Mouse (Mus musculus): ENCODE results near the gene Ccdc58.
"Not testable (repeated sequence)": the region's sequence is repeated elsewhere in the genome, so short reads cannot be mapped to it uniquely, and the experiment has no call there.

Gene Ccdc58

GRCm38 (mm10) chr16:36074772-36075171 is 3.3 kb downstream of the Ccdc58 start:
- no peak for DNase-seq (ENCODE audit: low read depth, low spot score)

- no peak for DNase-seq (ENCODE audit: low read depth, low spot score)
Measured at GRCm38 (mm10) chr16:36079916-36080315, 8.4 kb downstream of the Ccdc58 start.

- DNase-seq (ENCODE audit: low read depth, low spot score): no peak
Measured at GRCm38 (mm10) chr16:36087846-36088245, 16.4 kb downstream of the Ccdc58 start.

GRCm38 (mm10) chr16:36089065-36089464 is 17.6 kb downstream of the Ccdc58 start:
- no peak for DNase-seq (ENCODE audit: low read depth, low spot score)

GRCm38 (mm10) chr16:36089850-36090616 is 18.5 kb downstream of the Ccdc58 start:
- DNase-seq (ENCODE audit: low read depth, low spot score): peak; percentile 19

GRCm38 (mm10) chr16:36090785-36091509 is 19.5 kb downstream of the Ccdc58 start:
- no peak for DNase-seq (ENCODE audit: low read depth, low spot score)

GRCm38 (mm10) chr16:36094079-36094478 is 22.6 kb downstream of the Ccdc58 start:
- DNase-seq (ENCODE audit: low read depth, low spot score): no peak

GRCm38 (mm10) chr16:36097813-36098499 is 26.5 kb downstream of the Ccdc58 start:
- not testable (repeated sequence) for DNase-seq (ENCODE audit: low read depth, low spot score)

GRCm38 (mm10) chr16:36101526-36101925 is 30.0 kb downstream of the Ccdc58 start:
- no peak for DNase-seq (ENCODE audit: low read depth, low spot score)

GRCm38 (mm10) chr16:36102211-36102610 is 30.7 kb downstream of the Ccdc58 start:
- DNase-seq (ENCODE audit: low read depth, low spot score): no peak

- peak; percentile 16 for DNase-seq (ENCODE audit: low read depth, low spot score)
Measured at GRCm38 (mm10) chr16:36111486-36111885, 40.0 kb downstream of the Ccdc58 start.

- not testable (repeated sequence) for DNase-seq (ENCODE audit: low read depth, low spot score)
Measured at GRCm38 (mm10) chr16:36115751-36116150, 44.3 kb downstream of the Ccdc58 start.

- DNase-seq (ENCODE audit: low read depth, low spot score): no peak
Measured at GRCm38 (mm10) chr16:36128092-36128491, 56.6 kb downstream of the Ccdc58 start.

GRCm38 (mm10) chr16:36131141-36131540 is 59.7 kb downstream of the Ccdc58 start, which contains the start of gene Csta1:
Csta1 (minus strand) TSS chr16:36131241.
- DNase-seq (ENCODE audit: low read depth, low spot score): no peak

- DNase-seq (ENCODE audit: low read depth, low spot score): no peak
Measured at GRCm38 (mm10) chr16:36138201-36138600, 66.7 kb downstream of the Ccdc58 start.

Data from brain, adult 2 months (tissue).